Mouse (Mus musculus): Measurements from ENCODE around the gene Tex38. TPM values are rescaled to one million over a fixed set of nuclear protein-coding genes. Genes with fewer than 3 reads are reported as not detected.

Tex38 gene
- total and polyA plus RNA-seq, 2 experiments from 2014 or later: 0.74 TPM; not detected in 1

DNA sequence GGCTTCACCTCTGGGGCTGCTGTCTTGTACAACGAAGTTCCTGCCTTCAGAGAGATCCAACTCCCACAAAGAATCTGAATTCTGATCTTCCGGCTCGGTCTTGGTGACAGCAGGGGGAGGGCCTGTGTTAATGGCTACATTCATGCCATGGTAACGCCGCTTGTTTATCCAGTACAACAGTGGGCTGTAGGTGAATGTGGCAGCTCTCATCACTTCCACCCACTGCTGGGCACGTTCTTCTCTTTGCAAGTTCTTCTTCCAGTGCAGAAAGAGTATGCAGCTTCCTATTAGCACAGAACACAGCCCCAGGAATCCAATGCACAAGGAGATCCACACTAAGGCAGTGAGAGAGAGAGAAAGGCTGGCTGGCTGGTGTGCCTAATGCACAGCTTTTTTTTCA lies 549 bp downstream of the Tex38 start:
- no peak for TF ChIP-seq CTCF (IDR thresholded peaks at IDR 0.05; ENCODE audit: low read depth)
- no peak for DNase-seq (ENCODE audit: low spot score)
- WGBS: 28% methylated on average over 6 of the region's 6 CpGs
- H3K4me3 ChIP-seq (ENCODE audit: low read length): no peak overlapping the region
- H3K9me3 ChIP-seq (ENCODE audit: low read length): no peaks in the 10 kb centered on the region
- no peak for ATAC-seq
- no peak overlapping the region for H3K4me2 ChIP-seq (ENCODE audit: low read depth, low read length)
- H3K36me3 ChIP-seq (ENCODE audit: insufficient read depth, low read length): 0 out of 2 replicates have a peak, but pooled peaks cover 6% of the 10 kb centered on the region
- H3K27ac ChIP-seq: no peak overlapping the region
- H3K27me3 ChIP-seq (ENCODE audit: insufficient read depth, low read length): no peaks in the 10 kb centered on the region
- H3K9ac ChIP-seq (replicated peaks; ENCODE audit: low read length): no peak overlapping the region
- 0 out of 2 replicates have a peak, but pooled peaks cover under 1% of the 10 kb centered on the region for H3K4me1 ChIP-seq (ENCODE audit: insufficient read depth, low read length)

GRCm38 (mm10) chr4:115777627-115778026 lies 3.2 kb downstream of the Tex38 start:
- no peaks in the 10 kb centered on the region for H3K4me1 ChIP-seq (ENCODE audit: insufficient read depth, low read length)
- no peak for TF ChIP-seq CTCF (IDR thresholded peaks at IDR 0.05; ENCODE audit: low read depth)
- no peaks in the 10 kb centered on the region for H3K27me3 ChIP-seq (ENCODE audit: insufficient read depth, low read length)
- ATAC-seq (no peak), DNase-seq (ENCODE audit: low spot score) (no peak)
- no peak overlapping the region for H3K4me2 ChIP-seq (ENCODE audit: low read depth, low read length)
- peaks cover 15% of the 10 kb centered on the region; the same call in 1 of the 2 replicates for H3K36me3 ChIP-seq (ENCODE audit: insufficient read depth, low read length)
- 88% methylated on average over 2 of the region's 2 CpGs for WGBS
- H3K9me3 ChIP-seq (ENCODE audit: low read length): no peaks in the 10 kb centered on the region
- H3K27ac ChIP-seq: no peak overlapping the region
- H3K9ac ChIP-seq (replicated peaks; ENCODE audit: low read length): no peak overlapping the region
- H3K4me3 ChIP-seq (ENCODE audit: low read length): no peak overlapping the region

DNA sequence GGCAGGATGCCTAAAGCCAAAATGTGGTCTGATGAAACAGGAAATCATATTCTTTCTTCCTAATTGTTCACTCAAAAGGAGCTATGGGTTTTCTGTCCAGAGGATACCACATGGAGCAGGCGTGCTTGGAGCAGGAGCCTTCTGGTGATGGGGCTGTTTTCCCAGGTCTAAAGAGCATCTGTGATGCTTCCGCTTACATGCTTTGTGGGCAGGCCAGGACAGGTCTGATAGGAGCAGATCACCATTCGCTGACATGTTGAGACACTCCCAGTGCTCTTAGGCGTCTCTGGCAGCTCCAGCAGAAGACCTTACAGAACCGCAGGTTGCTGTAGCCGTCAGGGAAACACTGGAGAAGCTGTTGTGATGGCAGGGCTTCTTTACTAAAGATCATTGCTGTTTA lies 5.8 kb downstream of the Tex38 start:
- no peak overlapping the region for H3K27ac ChIP-seq
- H3K9ac ChIP-seq (replicated peaks; ENCODE audit: low read length): no peak overlapping the region
- H3K4me2 ChIP-seq (ENCODE audit: low read depth, low read length): no peak overlapping the region
- H3K4me1 ChIP-seq (ENCODE audit: insufficient read depth, low read length): no peaks in the 10 kb centered on the region
- peaks cover 22% of the 10 kb centered on the region; the same call in 1 of the 2 replicates for H3K36me3 ChIP-seq (ENCODE audit: insufficient read depth, low read length)
- no peak for DNase-seq (ENCODE audit: low spot score)
- no peak overlapping the region for H3K4me3 ChIP-seq (ENCODE audit: low read length)
- H3K9me3 ChIP-seq (ENCODE audit: low read length): no peaks in the 10 kb centered on the region
- no peaks in the 10 kb centered on the region for H3K27me3 ChIP-seq (ENCODE audit: insufficient read depth, low read length)
- WGBS: 86% methylated on average over 6 of the region's 6 CpGs
- ATAC-seq: no peak
- TF ChIP-seq CTCF (IDR thresholded peaks at IDR 0.05; ENCODE audit: low read depth): no peak

DNA sequence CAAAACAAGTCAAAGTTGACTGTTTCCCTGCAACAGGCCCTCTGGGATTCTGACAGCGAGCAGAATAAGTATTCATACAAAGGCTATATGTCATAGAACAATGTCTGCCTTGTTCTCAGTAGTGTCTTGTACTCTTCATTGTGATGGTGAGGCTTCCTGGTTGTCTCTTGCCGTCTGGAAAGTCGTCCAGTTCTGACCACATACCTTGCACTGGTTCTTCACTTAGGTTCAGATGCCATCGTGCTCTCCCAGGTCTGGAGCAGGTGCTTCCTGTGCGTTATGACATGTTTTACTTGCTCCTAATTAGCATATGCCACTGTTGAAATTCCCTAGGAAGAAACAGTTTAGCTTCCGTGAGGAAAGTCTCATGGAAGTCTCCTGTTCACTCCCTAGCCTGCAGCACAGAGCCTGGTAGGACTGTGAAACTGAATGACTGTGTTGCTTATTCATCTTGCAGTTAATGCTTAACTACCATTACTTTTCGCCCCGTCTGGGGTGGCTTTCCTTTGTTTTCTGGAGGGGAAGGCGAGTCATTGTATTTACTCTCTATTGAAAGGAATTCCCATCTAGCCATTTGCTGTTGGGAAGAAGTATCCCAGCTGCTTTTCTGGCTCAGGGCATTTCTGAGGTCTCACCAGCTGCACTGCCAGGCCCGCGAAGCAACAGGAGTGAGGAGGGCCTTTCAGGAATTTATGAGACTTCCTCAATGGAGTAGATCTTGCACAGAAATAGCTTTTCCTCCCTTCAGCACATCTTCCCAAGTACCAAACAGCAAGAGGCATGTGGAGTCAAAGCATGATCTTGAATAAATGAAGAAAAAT lies 13.0 kb downstream of the Tex38 start:
- H3K9me3 ChIP-seq (ENCODE audit: low read length): no peaks in the 10 kb centered on the region
- no peak overlapping the region for H3K4me2 ChIP-seq (ENCODE audit: low read depth, low read length)
- no peak overlapping the region for H3K4me3 ChIP-seq (ENCODE audit: low read length)
- no peaks in the 10 kb centered on the region for H3K27me3 ChIP-seq (ENCODE audit: insufficient read depth, low read length)
- DNase-seq (ENCODE audit: low spot score) (no peak), ATAC-seq (no peak)
- WGBS: 40% methylated on average over 11 of the region's 11 CpGs
- H3K27ac ChIP-seq: no peak overlapping the region
- H3K36me3 ChIP-seq (ENCODE audit: insufficient read depth, low read length): peaks cover 27% of the 10 kb centered on the region
- TF ChIP-seq CTCF (IDR thresholded peaks at IDR 0.05; ENCODE audit: low read depth): no peak
- no peak overlapping the region for H3K9ac ChIP-seq (replicated peaks; ENCODE audit: low read length)
- H3K4me1 ChIP-seq (ENCODE audit: insufficient read depth, low read length): no peaks in the 10 kb centered on the region

DNA sequence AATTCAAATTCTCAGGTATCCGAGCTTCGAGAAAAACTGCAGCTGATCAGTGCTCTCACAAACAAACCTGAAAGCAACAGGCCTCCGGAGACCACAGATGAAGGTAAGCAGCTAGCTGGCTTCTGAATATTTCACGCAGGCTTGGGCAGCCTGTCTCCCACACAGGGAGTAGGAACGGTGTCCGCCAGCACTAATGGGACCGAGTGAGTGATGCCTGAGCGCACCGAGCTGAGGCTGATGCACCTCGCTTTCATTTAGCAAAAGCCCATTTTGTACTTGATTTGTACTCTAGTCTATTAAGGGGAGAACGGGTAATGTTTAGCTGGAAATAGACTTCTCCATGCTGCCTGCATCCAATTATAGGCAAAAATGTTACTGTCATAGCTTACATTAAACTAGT lies 16.2 kb downstream of the Tex38 start:
- Histone ChIP-seq H3K4me2 (ENCODE audit: low read depth, low read length) (no peak overlapping the region), H3K36me3 (ENCODE audit: insufficient read depth, low read length) (peaks cover 36% of the 10 kb centered on the region), H3K4me1 (ENCODE audit: insufficient read depth, low read length) (no peaks in the 10 kb centered on the region), H3K27me3 (ENCODE audit: insufficient read depth, low read length) (no peaks in the 10 kb centered on the region), H3K9me3 (ENCODE audit: low read length) (no peaks in the 10 kb centered on the region), H3K27ac (no peak overlapping the region), H3K4me3 (ENCODE audit: low read length) (no peak overlapping the region), H3K9ac (replicated peaks; ENCODE audit: low read length) (no peak overlapping the region)
- no peak for TF ChIP-seq CTCF (IDR thresholded peaks at IDR 0.05; ENCODE audit: low read depth)
- DNase-seq (ENCODE audit: low spot score) (no peak), ATAC-seq (no peak)
- 87% methylated on average over 11 of the region's 11 CpGs for WGBS

- Histone ChIP-seq H3K27ac (no peak overlapping the region), H3K9ac (replicated peaks; ENCODE audit: low read length) (no peak overlapping the region), H3K27me3 (ENCODE audit: insufficient read depth, low read length) (no peaks in the 10 kb centered on the region), H3K4me2 (ENCODE audit: low read depth, low read length) (no peak overlapping the region), H3K36me3 (ENCODE audit: insufficient read depth, low read length) (peaks cover 30% of the 10 kb centered on the region), H3K9me3 (ENCODE audit: low read length) (no peaks in the 10 kb centered on the region), H3K4me3 (ENCODE audit: low read length) (no peak overlapping the region), H3K4me1 (ENCODE audit: insufficient read depth, low read length) (no peaks in the 10 kb centered on the region)
- DNase-seq (ENCODE audit: low spot score) (peak; percentile 55), ATAC-seq (no peak)
- WGBS: 45% methylated on average over 3 of the region's 3 CpGs
- no peak for TF ChIP-seq CTCF (IDR thresholded peaks at IDR 0.05; ENCODE audit: low read depth)
These were observed 19.6 kb downstream of the Tex38 start for GRCm38 (mm10) chr4:115761206-115761605.

GRCm38 (mm10) chr4:115754851-115755250 lies 26.0 kb downstream of the Tex38 start:
- ATAC-seq (no peak), DNase-seq (ENCODE audit: low spot score) (no peak)
- peaks cover 21% of the 10 kb centered on the region; the same call in 1 of the 2 replicates for H3K36me3 ChIP-seq (ENCODE audit: insufficient read depth, low read length)
- no peak overlapping the region for H3K4me3 ChIP-seq (ENCODE audit: low read length)
- no peak overlapping the region for H3K27ac ChIP-seq
- no peaks in the 10 kb centered on the region for H3K9me3 ChIP-seq (ENCODE audit: low read length)
- no peak; the same call in 1 of the 2 replicates for TF ChIP-seq CTCF (IDR thresholded peaks at IDR 0.05; ENCODE audit: low read depth)
- H3K4me2 ChIP-seq (ENCODE audit: low read depth, low read length): no peak overlapping the region
- H3K9ac ChIP-seq (replicated peaks; ENCODE audit: low read length): no peak overlapping the region
- no peaks in the 10 kb centered on the region for H3K27me3 ChIP-seq (ENCODE audit: insufficient read depth, low read length)
- no peaks in the 10 kb centered on the region for H3K4me1 ChIP-seq (ENCODE audit: insufficient read depth, low read length)
- WGBS: 96% methylated on average over 1 of the region's 1 CpGs

Measured in hindbrain, postnatal 0 days (tissue).